Mouse (Mus musculus) adrenal gland, adult 10 weeks (tissue): Measurements from ENCODE around the gene Dpp7. TPM values are rescaled to one million over a fixed set of nuclear protein-coding genes. Genes with fewer than 3 reads are reported as not detected.

Experiments used
- polyA plus RNA-seq: library from polyadenylated mRNA; stranded (reverse); fragments of 350-450 nt; fragmentation: Illumina TruSeq; extraction: RNeasy Lipid Tissue Mini Kit (QIAGEN cat#74804); gene quantifications from one replicate; pipeline ENCODE4 v1.2.3, GENCODE M21; 2014; ENCODE audit warnings: low read depth, low replicate concordance

Gene Dpp7
- 15.1 TPM for polyA plus RNA-seq

GRCm38 (mm10) chr2:25356208-25357079 is at the start of gene Dpp7:
Gene Dpp7, minus strand, starts transcription at chr2:25356359.

DNA sequence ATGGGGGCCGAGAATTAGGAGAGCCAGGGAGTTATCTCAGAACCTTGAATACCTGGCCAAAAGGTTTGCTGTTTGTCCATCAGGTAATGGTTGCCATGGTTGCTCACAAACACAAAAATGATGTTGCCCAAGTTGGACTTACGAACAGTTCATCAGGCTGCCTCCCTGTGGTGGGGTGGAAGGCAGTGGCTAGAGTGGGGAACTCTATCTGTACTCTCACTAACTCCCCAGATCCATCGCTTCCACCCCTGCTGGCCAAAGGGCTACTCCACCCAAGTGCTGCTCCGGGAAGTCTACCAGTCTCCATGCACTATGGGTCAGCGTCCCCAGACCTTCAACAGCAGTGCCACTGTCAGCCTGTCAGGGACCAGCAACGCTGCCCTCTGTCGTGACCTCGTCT is 42.9 kb upstream of the Dpp7 start, which contains the start of gene Npdc1:
Gene Npdc1 (plus strand): TSS at position 301 of the 400 bp plus-strand sequence.

GRCm38 (mm10) chr2:25395721-25396596 is 39.8 kb upstream of the Dpp7 start, which contains the start of gene Entpd2:
Gene Entpd2, plus strand, starts transcription at chr2:25395874.

GRCm38 (mm10) chr2:25371764-25372643 is 15.8 kb upstream of the Dpp7 start, which contains the start of gene Sapcd2:
Gene Sapcd2, plus strand, starts transcription at chr2:25372321.

DNA sequence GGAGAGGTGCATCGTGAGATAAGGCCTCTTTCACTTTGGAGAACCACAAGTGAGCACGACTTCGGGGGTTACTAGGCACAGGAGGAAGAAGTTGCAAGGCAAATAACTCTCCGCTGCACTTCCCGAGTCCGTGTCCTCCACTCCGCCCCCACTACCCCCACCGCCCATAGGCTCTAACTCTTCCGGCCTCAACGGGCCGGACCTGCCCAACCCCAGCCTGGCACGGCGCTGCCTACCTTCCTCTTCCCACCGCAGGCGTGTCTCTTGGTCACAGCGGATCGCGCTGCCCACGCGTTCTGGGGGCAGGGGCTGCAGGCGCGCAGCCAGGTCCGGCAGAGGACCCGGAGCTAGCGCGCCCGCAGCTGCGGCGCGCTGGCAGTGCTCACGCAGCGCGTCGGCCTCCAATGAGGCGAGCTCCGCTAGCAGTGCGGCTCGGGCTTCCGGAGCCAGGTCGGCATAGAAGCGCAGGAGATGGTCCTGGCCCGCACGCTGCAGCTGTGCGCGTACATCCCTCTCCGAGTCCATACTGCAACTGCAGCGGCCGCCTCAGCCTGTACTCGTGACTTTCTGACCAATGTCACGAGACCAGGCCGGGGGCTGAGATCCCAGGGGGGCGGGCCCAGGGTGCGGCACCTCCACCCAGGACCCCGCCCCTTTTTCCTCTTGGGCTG is 9.1 kb upstream of the Dpp7 start, which contains the start of gene Uap1l1:
Gene Uap1l1 (minus strand): TSS at position 592 of the 671 bp plus-strand sequence.

GRCm38 (mm10) chr2:25332286-25333160 is 23.6 kb downstream of the Dpp7 start, which contains the start of gene Man1b1:
Gene Man1b1, plus strand, starts transcription at chr2:25332338.

DNA sequence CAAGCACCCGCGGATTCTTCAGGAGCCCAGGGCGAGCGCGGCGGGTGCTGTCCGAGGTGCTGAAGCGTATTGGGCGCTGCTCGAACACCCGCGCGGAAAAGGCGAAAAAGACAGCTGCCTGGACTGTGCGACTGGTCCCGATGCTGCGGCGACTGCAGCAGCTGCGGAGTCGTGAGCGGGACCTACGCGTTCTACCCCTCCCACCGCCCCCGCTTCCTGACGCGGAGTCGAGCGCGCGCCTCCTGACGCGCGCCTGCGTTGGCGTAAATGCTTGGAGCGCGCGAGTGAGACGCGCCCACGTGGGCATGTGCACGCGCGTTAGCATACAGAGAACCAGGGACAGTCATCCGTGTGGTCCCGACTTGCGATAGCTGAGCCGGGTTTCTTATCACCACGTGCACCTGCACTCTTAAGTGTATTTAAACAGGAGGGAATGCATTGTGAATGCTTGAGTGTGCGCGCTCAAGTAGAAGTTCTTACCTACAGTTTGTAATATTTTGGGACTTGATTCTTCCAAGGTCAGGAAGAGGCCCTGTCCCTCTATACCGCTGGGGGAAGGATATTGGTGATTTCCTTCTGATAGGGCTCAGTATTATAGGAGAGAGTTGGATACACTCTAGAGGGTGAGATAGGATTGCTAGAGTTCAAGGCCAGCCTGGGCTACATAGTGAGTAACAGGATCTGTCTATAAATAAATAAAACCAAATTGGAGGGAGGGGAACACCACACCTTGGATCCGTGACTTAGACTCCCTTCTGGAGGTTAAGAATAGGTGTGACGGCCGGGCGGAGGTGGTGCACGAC is 37.0 kb downstream of the Dpp7 start, which contains the start of gene Grin1:
Gene Grin1 (minus strand): TSS at position 217 of the 803 bp plus-strand sequence.

Other genes with a start within 250 kb of the Dpp7 start
- gene Nrarp, start 175.6 kb downstream of the Dpp7 start, polyA plus RNA-seq = 3.8 TPM
- gene Tor4a, start 159.5 kb downstream of the Dpp7 start, polyA plus RNA-seq = 5.8 TPM
- gene Nelfb, start 144.9 kb downstream of the Dpp7 start, polyA plus RNA-seq = 6.9 TPM
- not detected for gene Stpg3, start 141.7 kb downstream of the Dpp7 start, polyA plus RNA-seq
- gene Fam166a, start 137.6 kb downstream of the Dpp7 start, polyA plus RNA-seq = not detected
- 50.4 TPM for gene Tubb4b, start 131.7 kb downstream of the Dpp7 start, polyA plus RNA-seq
- not detected for gene Slc34a3, start 122.0 kb downstream of the Dpp7 start, polyA plus RNA-seq
- gene Rnf224, start 119.6 kb downstream of the Dpp7 start, polyA plus RNA-seq = not detected
- not detected for gene Rnf208, start 114.1 kb downstream of the Dpp7 start, polyA plus RNA-seq
- gene Cysrt1, start 113.9 kb downstream of the Dpp7 start, polyA plus RNA-seq = not detected
- gene AL732309.1, start 109.5 kb downstream of the Dpp7 start, polyA plus RNA-seq = 0.93 TPM
- not detected for gene Tmem203, start 100.9 kb downstream of the Dpp7 start, polyA plus RNA-seq
- 0.52 TPM for gene Tprn, start 93.7 kb downstream of the Dpp7 start, polyA plus RNA-seq
- gene Ssna1, start 83.9 kb downstream of the Dpp7 start, polyA plus RNA-seq = 2.9 TPM
- gene Anapc2, start 83.9 kb downstream of the Dpp7 start, polyA plus RNA-seq = 6.7 TPM
- gene Tmem210, start 68.2 kb downstream of the Dpp7 start, polyA plus RNA-seq = not detected
- not detected for gene Lrrc26, start 66.4 kb downstream of the Dpp7 start, polyA plus RNA-seq
- gene Grin1, start 37.2 kb downstream of the Dpp7 start, polyA plus RNA-seq = 2.7 TPM
- 23.9 TPM for gene Man1b1, start 24.0 kb downstream of the Dpp7 start, polyA plus RNA-seq
- 0.41 TPM for gene Uap1l1, start 9.3 kb upstream of the Dpp7 start, polyA plus RNA-seq
- not detected for gene Sapcd2, start 16.0 kb upstream of the Dpp7 start, polyA plus RNA-seq
- 1.6 TPM for gene Entpd2, start 39.5 kb upstream of the Dpp7 start, polyA plus RNA-seq
- 16.0 TPM for gene Npdc1, start 43.0 kb upstream of the Dpp7 start, polyA plus RNA-seq
- not detected for gene Fut7, start 66.9 kb upstream of the Dpp7 start, polyA plus RNA-seq
- 1.9 TPM for gene Abca2, start 72.3 kb upstream of the Dpp7 start, polyA plus RNA-seq
- gene Clic3, start 100.5 kb upstream of the Dpp7 start, polyA plus RNA-seq = not detected
- gene Paxx, start 104.7 kb upstream of the Dpp7 start, polyA plus RNA-seq = 1.5 TPM
- gene Ptgds, start 113.7 kb upstream of the Dpp7 start, polyA plus RNA-seq = not detected
- not detected for gene Lcn12, start 137.6 kb upstream of the Dpp7 start, polyA plus RNA-seq
- 1.3 TPM for gene Fbxw5, start 144.4 kb upstream of the Dpp7 start, polyA plus RNA-seq
- not detected for gene C8g, start 145.4 kb upstream of the Dpp7 start, polyA plus RNA-seq
- 1.6 TPM for gene Traf2, start 190.6 kb upstream of the Dpp7 start, polyA plus RNA-seq
- gene Edf1, start 201.5 kb upstream of the Dpp7 start, polyA plus RNA-seq = 3.3 TPM
- gene Mamdc4, start 218.5 kb upstream of the Dpp7 start, polyA plus RNA-seq = 1.6 TPM
- gene Phpt1, start 218.9 kb upstream of the Dpp7 start, polyA plus RNA-seq = not detected
- gene Ajm1, start 225.4 kb upstream of the Dpp7 start, polyA plus RNA-seq = not detected